Mouse (Mus musculus) frontal cortex, postnatal 25 days (tissue): ENCODE measurements around the gene Dlgap4.

Experiments
- DNase-seq, 2 experiments: peaks; one replicate each; pipeline ENCODE4 v3.0.0; 2022; ENCODE audit warnings: low spot score in 2 of 2

Dlgap4 gene

GRCm38 (mm10) chr2:156613541-156614257 is at the start of gene Dlgap4:
Gene Dlgap4, plus strand, starts transcription at chr2:156613705.
- DNase-seq, result no peak

- no peak for DNase-seq
These were observed 47.0 kb upstream of the Dlgap4 start for GRCm38 (mm10) chr2:156566512-156566911.

- no peak for DNase-seq
These were observed 44.9 kb upstream of the Dlgap4 start for GRCm38 (mm10) chr2:156568647-156569046.

GRCm38 (mm10) chr2:156569261-156569660 is 44.2 kb upstream of the Dlgap4 start:
- no peak for DNase-seq

DNA sequence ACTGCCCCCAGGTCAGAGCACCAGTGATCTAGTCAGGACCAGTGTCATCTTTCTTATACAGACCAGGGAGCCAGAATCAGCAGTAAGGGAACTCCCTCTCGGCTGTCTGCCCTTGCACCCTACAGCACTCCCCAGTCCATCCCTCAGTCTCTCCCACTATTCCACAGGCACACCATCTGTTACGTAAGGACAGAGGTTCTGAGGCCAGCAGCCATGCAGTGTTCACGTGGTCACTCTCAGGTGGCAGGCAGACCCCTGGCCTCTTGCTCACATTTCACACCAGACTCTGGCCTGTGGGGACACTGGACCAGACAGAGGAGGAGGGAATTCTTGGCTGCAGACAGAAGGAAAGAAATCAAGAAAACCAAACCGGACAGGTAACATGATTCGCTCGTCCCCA is 42.0 kb upstream of the Dlgap4 start:
- DNase-seq, result no peak

GRCm38 (mm10) chr2:156576850-156577587 is 36.5 kb upstream of the Dlgap4 start:
- no peak for DNase-seq

DNA sequence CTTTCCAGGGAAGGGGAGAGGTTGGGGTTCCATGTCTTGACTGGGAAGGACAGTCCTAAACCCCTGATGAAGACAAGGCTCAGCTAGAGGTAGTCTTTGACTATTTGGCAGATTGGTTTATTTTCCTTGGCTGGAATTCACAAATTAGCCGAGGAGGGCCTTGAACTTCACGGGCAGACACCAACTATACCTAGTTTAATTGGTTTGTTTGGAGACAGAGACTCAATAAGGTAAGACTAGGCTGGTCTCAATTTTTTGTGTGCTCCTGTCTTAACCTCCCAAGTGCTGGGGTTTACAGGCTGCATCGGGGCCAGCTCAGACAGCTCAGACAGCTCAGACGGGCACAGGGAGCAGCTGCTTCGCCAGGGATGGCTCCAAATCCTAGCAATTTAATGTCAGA is 33.0 kb upstream of the Dlgap4 start:
- no peak for DNase-seq

GRCm38 (mm10) chr2:156581244-156581643 is 32.3 kb upstream of the Dlgap4 start:
- DNase-seq, result peak; percentile 63 to 74

- DNase-seq, result no peak
These were observed 30.6 kb upstream of the Dlgap4 start for GRCm38 (mm10) chr2:156582887-156583286.

- DNase-seq, result peak in 1 of 2 experiments; percentile 27
These were observed 29.2 kb upstream of the Dlgap4 start for GRCm38 (mm10) chr2:156584154-156584796.

DNA sequence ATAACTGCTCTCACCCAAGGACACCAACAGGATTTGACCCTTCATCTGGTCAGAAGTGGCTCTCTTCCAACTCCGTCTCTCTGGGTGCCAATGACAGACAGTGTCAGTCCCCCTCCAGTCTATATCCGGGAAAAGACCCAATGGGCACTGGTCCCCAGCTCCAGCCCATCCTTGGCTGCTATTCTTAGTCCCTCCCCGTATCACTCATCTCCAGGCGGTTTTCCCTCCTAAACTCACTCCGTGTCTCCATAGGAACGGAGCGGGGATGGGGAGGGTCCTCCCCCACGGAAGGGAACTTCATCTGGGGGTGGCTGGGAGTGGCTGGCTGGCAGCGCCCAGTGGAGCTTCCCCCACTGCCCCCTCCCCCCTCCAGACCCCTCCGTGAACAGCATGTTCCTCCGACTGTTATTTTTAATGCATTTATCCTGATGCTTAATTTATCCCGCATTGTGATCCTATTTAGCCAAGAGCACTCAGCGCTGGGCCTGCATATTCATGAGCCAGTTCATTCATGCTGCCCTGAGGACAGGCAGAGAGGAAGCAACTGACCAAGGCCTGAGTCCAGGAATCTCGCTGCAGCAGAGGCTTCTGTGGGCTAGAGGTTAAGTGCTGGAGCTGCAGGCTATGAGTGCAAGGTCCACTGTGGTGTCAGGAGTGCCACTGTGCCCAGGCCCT is 28.6 kb upstream of the Dlgap4 start:
- peak in 1 of 2 experiments; percentile 48 for DNase-seq

DNA sequence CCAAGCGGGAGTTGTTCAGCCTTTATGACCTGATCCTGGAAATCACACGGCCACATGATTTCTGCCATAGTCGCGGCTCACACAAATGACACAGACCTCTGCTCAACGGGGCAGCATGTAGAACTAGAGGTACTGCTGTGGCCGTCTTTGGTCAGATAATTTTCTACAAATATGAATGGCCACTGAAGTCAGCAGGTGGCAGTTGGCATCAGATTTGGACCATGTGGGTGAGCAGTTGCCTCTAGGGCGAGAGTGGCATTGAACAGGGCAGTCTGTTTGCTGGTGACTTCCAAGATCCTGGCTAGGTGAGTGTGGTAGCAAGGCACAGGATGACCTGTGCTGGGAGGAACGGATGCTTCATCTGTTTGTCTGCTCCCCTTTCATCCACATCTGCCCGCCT is 24.0 kb upstream of the Dlgap4 start:
- DNase-seq, result no peak

GRCm38 (mm10) chr2:156594987-156595490 is 18.5 kb upstream of the Dlgap4 start:
- no peak for DNase-seq

- no peak for DNase-seq
These were observed 10.9 kb upstream of the Dlgap4 start for GRCm38 (mm10) chr2:156602581-156602980.

GRCm38 (mm10) chr2:156603671-156604070 is 9.8 kb upstream of the Dlgap4 start:
- no peak for DNase-seq

- DNase-seq, result no peak
These were observed 8.4 kb upstream of the Dlgap4 start for GRCm38 (mm10) chr2:156605144-156605543.

DNA sequence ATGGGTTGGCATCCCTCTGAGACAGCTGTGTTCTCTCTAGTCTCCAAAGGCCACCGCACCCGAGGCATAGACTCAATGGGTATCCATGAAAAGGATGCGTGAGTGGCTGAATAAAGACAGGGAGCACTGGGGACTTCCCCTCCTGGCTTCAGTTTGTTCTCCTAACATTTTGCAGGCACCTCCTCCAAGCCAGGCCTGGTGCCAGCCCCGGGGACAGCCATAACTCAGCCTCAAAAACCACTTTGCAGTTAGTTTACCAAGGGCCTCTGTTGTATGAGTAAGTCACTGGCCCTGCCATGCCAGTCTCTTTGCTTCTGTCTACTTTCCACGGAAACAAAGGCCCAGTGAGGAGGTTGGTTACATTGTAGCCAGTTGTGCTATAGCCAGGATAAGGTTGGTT is 7.5 kb upstream of the Dlgap4 start:
- no peak for DNase-seq

DNA sequence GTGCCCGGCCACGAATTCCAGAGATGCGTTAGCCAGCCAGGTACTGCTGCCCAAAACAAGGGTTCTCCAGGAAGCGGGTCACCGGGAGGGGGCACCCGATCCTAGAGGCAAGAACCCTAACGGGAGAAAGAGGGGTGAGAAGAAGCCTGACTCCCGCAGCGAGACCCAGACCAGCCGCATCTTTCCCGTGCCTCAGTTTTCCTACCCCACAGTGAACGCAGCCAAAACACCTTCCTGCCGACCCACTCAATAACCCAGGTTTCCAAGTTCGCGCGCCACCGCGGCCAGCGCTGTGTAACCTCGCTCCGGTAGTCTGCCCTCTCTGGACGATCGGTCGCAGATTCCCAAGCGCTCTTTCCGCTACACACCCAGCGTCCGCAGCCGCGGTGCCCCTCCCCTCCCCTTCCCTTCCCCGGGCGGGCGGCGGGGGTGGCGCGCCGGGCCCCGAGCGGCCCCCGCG is 394 bp upstream of the Dlgap4 start:
- DNase-seq, result peak; percentile 70 to 75

- DNase-seq, result peak in 1 of 2 experiments; percentile 34
These were observed 702 bp downstream of the Dlgap4 start for GRCm38 (mm10) chr2:156614258-156614556.

DNA sequence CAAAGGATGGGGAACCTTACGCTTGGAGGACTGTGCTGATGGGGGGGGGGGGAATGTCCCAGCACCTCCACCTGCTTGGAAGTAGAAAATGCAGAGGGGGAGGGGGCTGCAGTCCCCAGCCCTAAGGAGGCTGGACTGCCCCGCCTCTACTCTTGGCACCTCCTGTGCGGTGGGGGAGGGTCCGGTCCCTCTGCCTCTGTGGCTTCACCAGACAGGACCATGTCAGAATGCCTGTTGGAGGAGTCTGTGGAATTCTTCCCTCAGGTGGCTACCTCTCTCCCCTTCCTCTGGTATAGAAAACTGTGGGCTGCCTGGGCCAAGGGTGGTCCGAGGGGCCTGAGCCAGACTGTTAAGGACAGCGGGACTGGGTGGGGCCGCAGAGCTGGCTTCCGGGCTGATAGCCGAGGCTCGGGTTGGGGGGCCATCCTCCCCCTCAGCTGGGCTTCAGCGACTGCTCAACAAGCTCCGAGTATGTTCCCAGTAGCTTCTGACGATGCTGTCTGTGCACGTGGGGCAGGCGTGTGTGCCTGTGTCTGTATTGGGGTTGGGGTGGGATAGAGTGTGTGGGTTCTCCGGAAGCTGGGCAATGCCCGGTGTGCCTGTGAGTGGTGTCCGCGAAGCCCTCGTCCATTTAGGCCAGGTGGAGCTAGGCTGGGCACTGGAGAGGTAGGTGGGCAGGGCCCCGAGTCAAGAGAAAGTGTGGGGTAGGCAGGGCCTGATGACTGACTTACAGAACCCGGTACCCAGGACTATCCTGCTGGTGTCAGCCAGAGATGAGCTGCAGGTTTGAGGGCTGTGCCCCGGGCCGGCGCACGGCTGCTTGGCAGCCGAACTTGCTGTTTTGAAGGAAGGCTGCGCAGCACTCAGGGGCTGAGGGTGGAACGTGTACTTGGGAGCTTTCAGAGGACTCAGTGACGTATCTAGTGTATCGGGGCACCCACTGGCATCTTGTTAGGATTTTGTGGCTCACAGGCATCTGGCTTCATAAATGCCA is 1.5 kb downstream of the Dlgap4 start:
- no peak for DNase-seq

DNA sequence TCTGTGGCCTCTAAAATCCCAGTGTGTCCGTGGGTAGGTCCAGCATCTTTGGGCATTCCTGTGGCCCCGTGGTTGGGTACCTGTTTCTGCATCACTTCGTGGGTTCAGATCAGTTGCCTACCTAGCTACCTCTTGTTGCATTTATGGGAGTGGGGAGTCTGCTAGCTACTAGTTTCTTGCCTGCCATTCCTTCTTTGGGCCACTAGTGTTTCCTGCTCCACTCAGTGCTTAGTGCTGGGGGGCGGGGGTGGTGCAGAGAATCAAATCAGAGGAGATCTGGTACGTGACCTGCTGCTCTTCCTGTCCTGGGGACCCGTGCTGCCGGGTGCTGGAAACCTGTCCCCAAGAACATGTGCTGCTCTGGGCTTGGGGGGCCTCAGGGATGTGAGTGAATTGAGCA is 3.0 kb downstream of the Dlgap4 start:
- no peak for DNase-seq
